Mouse (Mus musculus): ENCODE measurements at regions not wholly inside any gene's neighbourhood (a gene's known extent, or its start where the extent isn't known, plus 50 kb on each side); places are given as distances from the start of the nearest gene placed in this dataset.

DNA sequence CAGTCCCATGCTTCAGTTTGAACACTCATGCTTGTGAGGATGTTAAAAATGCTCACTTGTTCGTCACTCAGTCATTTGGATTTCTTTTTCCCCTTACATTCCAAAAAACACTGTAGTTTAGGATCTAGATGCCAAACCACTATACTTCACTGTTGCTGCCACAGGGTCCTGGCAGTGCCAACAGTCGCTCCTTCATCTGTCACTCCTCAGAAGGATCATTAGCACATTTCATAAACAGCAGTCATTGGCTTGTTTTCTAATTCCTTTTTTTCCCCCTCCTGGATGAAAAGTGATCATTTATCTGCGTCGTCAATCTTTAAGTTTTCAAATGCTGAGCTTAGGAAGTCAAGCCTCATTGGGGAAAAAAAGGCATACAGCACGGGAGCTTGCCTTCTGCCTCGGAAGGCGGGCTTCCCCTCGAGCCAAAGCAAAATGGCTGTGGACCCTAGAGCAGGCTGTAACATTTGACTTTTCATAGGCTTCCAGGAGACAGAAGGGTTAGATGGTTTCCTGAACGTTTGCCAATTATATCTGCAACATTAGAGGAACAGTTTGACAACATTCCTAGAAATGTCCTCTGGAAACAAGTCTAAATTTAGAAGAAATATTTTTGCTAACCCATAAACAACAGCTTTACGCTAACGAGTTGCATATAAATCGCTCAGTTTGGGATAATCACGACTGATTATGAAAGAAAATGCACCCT, 95.6 kb upstream of the Fat1 start:
- DNase-seq, result no peak

DNA sequence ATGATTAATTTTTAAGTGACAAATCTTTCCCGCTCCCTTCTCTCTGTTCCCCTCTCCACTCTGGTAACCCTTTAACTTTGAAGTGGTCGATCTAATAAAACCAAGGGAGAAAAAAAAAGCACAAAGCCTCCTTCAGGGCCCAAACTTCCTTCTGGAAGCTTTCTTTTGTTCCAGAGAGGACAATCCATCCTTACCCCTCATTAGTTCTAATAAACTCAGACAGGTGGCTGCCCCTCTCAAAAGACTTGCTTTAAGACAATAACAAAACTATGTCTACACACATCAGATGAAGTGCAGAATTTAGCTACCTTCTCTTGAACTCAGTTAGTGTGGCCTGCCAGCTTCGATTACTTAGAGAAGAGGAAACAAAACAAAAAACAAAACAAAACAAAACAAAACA, 94.6 kb upstream of the Fat1 start:
- DNase-seq, result no peak

DNA sequence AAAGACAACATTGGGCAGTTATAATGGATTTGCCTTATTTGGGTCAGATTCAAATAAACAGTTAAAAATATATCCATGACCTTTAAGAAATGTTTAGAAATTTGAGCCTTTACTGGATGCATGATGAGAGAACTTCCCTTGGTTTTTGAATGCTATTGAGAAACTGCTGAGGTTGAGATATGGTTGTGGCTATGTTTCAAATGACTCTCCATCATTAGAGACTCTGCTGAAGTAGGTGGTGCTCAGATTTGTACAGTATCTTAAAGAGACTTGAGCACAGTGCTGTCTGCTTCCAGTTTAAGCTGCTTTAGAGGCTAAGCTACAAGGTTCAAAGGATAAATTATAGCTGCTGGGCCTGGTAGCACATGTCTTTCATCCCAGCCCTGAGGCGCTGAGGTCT, 90.9 kb upstream of the Fat1 start:
- DNase-seq, result no peak

DNA sequence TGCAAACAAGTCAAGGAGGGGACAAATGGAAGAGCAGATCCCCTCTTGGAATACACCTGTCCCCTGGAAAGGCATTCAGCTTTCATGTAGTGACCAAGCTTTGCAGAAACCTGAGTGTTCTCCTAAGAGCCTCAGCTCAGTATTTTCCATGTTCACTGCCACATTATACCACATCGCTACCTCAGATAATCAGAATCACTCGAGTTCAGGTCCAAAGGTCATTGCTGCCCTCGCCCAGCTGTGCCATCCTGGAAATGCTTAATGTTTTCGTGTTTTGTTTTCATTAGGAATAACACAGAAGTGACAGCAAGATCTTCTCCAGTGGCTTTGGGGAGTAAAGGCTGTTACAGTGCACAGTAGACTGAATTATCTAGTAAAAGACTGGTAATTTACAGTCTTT, 83.0 kb upstream of the Fat1 start:
- DNase-seq, result no peak

DNA sequence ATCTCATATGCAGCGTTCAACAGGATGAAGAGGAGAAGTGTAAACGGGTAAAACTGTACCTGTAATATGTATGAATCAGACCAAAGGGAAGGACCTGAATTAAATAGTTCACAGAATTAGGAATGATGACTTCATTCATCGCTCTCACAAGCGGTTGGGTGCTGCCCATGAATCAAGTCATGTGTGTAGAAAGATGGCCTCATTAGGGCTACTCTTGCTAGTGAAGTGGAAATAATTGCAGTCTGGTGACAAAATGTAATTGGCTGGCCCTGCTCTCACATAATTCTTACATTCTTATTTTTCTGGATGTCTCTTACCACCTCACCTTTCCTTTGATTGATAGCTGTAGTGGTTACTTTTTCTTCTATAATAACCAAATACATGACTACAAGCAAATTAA, 80.1 kb upstream of the Fat1 start:
- no peak for DNase-seq

DNA sequence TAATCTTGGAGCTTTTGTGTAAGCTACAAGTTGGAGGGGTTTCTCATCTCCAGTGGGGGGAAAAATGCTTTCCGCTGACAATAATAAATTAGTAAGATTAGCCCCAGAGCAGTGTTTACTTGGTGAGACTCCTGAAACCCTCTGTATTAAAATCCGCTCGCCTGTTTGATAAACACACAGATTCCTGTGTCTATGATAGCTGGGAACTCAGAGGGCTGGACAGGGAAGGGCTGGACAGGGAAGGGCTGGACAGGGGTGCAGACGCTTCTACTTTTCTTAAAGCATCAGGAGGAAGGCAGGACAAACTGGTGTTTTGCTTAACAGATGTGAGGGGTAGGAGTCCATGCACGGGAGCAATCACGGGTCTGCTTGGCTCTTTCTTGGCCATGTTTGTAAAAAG, 68.0 kb upstream of the Fat1 start:
- no peak for DNase-seq

DNA sequence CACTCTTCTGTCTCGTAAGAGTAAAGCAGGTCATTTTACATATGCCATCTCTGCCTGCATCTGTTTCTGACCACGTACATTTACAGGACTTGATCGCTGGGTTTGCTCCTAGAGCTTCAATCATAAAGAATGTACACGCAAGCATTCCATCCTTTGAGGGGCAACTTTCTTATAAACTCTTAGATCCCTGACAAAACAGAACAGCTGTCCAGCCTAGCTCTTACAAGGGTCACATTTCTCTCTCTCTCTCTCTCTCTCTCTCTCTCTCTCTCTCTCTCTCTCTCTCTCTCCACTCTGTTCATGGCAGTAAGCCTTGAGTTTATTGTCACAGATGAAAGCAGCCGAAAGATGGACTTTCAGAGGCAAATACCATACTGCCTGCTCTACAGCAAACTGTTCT, 67.6 kb upstream of the Fat1 start:
- no peak for DNase-seq

DNA sequence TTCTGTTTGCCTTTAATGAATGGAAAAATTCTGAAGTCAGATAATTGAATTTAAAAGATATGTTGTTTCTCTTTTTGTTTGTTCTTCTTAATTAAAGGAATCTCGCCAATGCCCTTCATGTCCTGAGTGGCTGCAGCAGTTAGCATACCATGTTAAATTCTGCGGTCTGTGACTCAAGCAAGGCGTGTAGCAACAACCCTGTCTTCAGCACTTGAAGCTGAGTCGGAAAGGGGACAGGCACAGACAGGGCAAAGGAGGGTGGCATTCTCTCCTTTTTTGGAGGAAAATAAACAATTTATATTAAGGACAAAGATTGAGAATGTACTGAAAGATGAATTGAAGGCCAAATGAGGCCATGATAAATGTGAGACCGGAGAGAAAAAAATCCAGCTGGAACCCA, 58.2 kb upstream of the Fat1 start:
- DNase-seq, result no peak

DNA sequence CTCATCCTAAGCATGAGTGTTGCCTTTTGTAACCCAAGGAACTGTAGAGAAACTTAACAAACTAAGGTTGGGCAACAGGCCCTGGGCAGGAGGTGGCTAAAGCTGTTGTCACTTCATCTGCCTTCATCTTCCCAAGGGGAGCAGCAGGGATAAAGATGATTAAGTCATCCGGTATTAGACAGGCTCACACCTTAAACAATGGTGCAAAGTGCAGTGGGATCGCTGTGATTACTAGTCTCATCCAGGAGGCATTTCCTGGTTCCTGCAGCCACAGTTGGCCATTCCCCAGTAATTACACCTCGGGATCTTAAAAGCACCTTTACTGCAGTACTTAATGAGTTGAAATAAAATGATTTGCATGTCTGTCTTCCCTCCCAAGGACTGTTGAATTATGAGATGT, 57.0 kb upstream of the Fat1 start:
- no peak for DNase-seq

DNA sequence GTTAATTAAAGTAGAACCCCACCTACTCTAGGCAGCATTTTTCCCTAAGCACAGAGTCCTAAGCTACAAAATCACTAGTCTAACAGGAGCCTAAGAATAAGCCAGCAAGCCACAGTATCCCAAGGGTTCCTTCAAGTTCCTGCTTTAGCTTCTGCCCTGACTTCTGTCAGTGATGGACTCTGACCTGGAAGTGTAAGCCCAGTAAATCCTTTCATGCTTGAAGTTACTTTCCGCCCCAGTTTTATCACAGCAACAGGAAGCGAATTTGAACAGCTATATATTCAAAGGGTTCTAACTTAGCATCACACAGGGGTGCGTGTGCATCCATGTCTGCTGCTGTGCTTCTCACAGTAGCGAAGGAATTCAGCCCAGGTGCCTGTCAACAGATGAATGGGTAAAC, 56.1 kb upstream of the Fat1 start:
- no peak for DNase-seq

DNA sequence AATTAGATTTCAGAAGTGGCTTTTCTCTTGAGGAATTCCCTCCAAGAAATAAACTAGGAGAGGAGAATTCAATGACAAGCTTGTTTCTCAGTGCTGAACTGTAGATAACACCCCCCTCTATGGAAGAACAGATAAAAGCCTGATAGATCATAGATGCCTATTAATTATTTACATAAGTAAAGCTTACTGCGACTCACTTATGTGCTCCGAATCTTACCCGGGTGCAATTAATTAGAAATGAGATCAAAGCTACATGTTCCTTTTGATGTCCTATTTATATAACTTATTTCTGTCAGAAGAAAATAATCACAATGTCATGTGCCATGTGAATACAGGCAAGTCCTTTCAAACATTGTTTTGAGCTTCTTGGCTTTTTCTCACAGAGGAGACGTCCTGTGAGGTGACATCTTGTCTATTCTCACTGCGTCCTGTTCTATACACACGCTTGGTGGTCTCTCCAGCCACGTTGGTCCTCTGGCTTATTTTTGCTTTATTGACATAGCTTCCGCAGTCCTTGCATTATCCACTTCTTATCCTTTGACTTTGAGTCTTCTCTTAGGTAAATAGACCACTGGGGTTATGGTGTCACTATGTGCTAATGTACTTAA, 50.7 kb upstream of the Fat1 start:
- no peak for DNase-seq

All from layer of hippocampus, adult 9-11 months (tissue).